8 mouse cellular contexts compared by ENCODE assay signal in genomic region chr12:8297586-8298214, GRCm38 (mm10). TPM values are rescaled to one million over a fixed set of nuclear protein-coding genes. Genes with fewer than 3 reads are reported as not detected.
DNase-seq lines count a peak whose midpoint lies in the region; ATAC-seq and TF ChIP-seq lines count a peak whose summit lies in the region.
"Had no signal": no experiment of that assay in that cellular context is flagged by ENCODE, and none has a peak within 500 bp of the region (broad histone marks: within the 10 kb centered on the region; RNA-seq: fewer than 3 reads in every experiment).

No protein-coding gene starts in this region.

- peaks cover 67% of the 10 kb centered on the region for H3K27me3 ChIP-seq in forebrain, postnatal 0 days (ENCODE audit: insufficient read depth, low read length)
- H3K27me3 ChIP-seq in liver, embryonic 15.5 days = peaks cover 89% of the 10 kb centered on the region

- no peaks in the 10 kb centered on the region for H3K36me3 ChIP-seq in forebrain, postnatal 0 days (ENCODE audit: insufficient read depth)
- no peaks in the 10 kb centered on the region for H3K36me3 ChIP-seq in liver, embryonic 15.5 days (replicated peaks)

- no peak overlapping the region for H3K9ac ChIP-seq in forebrain, postnatal 0 days
- H3K9ac ChIP-seq in liver, embryonic 15.5 days = no peak overlapping the region

- H3K27ac ChIP-seq in forebrain, postnatal 0 days (ENCODE audit: low read depth, low read length) = no peak overlapping the region
- H3K27ac ChIP-seq in liver, embryonic 15.5 days (replicated peaks) = no peak overlapping the region

- peak overlapping the region; percentile 48 for H3K4me2 ChIP-seq in forebrain, postnatal 0 days (ENCODE audit: low read depth)
- peak overlapping the region; percentile 50 for H3K4me2 ChIP-seq in liver, embryonic 15.5 days

- peak; percentile 25 for DNase-seq in right cerebral cortex, postnatal 14 days
- DNase-seq in right cerebral cortex, postnatal 36 days (ENCODE audit: low spot score in 2 of 2) = no peak
- peak; percentile 40 for DNase-seq in forebrain, postnatal 0 days
- DNase-seq in urinary bladder, adult 2 months (ENCODE audit: low spot score) = no peak
- no peak for DNase-seq in embryo, embryonic 11 days
- no peak for DNase-seq in adipocyte (ENCODE audit: low spot score)
- DNase-seq: gastrocnemius, postnatal 10 days had no signal

- no peak for TF ChIP-seq CTCF in forebrain, postnatal 0 days (IDR thresholded peaks at IDR 0.05; ENCODE audit: low read depth)

- peak overlapping the region; percentile 34 for H3K4me3 ChIP-seq in forebrain, postnatal 0 days (ENCODE audit: low read depth, low read length)
- H3K4me3 ChIP-seq in liver, embryonic 15.5 days (replicated peaks) = peak overlapping the region; percentile 33

- 8% methylated on average over 34 of the region's 34 CpGs for WGBS in forebrain, postnatal 0 days
- 9% methylated on average over 34 of the region's 34 CpGs for WGBS in liver, embryonic 15.5 days (ENCODE audit: insufficient replicate concordance)

- no peaks in the 10 kb centered on the region for H3K9me3 ChIP-seq in forebrain, postnatal 0 days (ENCODE audit: low read length)
- H3K9me3 ChIP-seq in liver, embryonic 15.5 days (replicated peaks) = no peaks in the 10 kb centered on the region

- peak; percentile 23 for ATAC-seq in forebrain, postnatal 0 days
- no peak for ATAC-seq in liver, embryonic 15.5 days (ENCODE audit: insufficient read depth)

- H3K4me1 ChIP-seq in forebrain, postnatal 0 days (ENCODE audit: insufficient read depth) = no peaks in the 10 kb centered on the region
- peaks cover 9% of the 10 kb centered on the region for H3K4me1 ChIP-seq in liver, embryonic 15.5 days (replicated peaks)

RNA-seq across cellular contexts. Expression of gene Gdf7, which starts 4.1 kb away (rescaled TPM):
- total RNA-seq in forebrain, postnatal 0 days (2014; rRNA removed) = 0.14 and 0.54 TPM in 2 replicates
- 0.10 and 0.18 TPM in 2 replicates for polyA plus RNA-seq in forebrain, postnatal 0 days (2015; fragmentation: Nextera tagmentation; extraction: Ambion mirVana)
- polyA plus RNA-seq in liver, embryonic 15.5 days (2015; fragmentation: Nextera tagmentation; extraction: Ambion mirVana) = not detected in 2 replicates
- polyA plus RNA-seq in urinary bladder, adult 2 months (2012; rRNA removed) = 0.06 TPM in 1 of 2 replicates, not detected in the other
- total RNA-seq: gastrocnemius, postnatal 10 days had no signal

RNA-seq across cellular contexts. Expression of gene Hs1bp3, which starts 15.5 kb away (rescaled TPM):
- total RNA-seq in forebrain, postnatal 0 days (2014; rRNA removed) = 5.5 and 7.0 TPM in 2 replicates
- polyA plus RNA-seq in forebrain, postnatal 0 days (2015; fragmentation: Nextera tagmentation; extraction: Ambion mirVana) = 4.2 and 5.8 TPM in 2 replicates
- polyA plus RNA-seq in liver, embryonic 15.5 days (2015; fragmentation: Nextera tagmentation; extraction: Ambion mirVana) = 4.0 and 4.3 TPM in 2 replicates
- polyA plus RNA-seq in urinary bladder, adult 2 months (2012; rRNA removed) = 16.7 and 19.7 TPM in 2 replicates

Comparison
In these comparisons a context has a peak if more than half of its experiments do, and no peak if none do; other contexts are left out.
1. DNase-seq: peak in right cerebral cortex, postnatal 14 days (single experiment) and forebrain, postnatal 0 days (single experiment); none in right cerebral cortex, postnatal 36 days (0 of 2), urinary bladder, adult 2 months (single experiment), embryo, embryonic 11 days (single experiment) and adipocyte (single experiment).